Mouse (Mus musculus) left cerebral cortex, postnatal 25 days (tissue): Measurements from ENCODE around the gene Zbtb24. TPM values are rescaled to one million over a fixed set of nuclear protein-coding genes. Genes with fewer than 3 reads are reported as not detected.

Experiments used
- DNase-seq, 2 experiments: peaks; one replicate each; pipeline ENCODE4 v3.0.0; 2022; ENCODE audit warnings: low spot score in 2 of 2, mixed read lengths in 1 of 2
- intact Hi-C: fragments of 180-260 bp; cut with DNase I; formaldehyde crosslinking; loops from one replicate; pipeline ENCODE4 v1.15.1; 2025
- total RNA-seq, 2 experiments: library from RNA; stranded (reverse); gene quantifications; 2 replicates each; pipeline ENCODE4 v1.2.3; 2021

Zbtb24 gene
- total RNA-seq, 2 experiments from 2014 or later = 17.4 to 20.0 TPM

GRCm38 (mm10) chr10:41489294-41489693 lies 39.1 kb downstream of the Zbtb24 start:
- DNase-seq = no peak
- intact Hi-C loops = no loop called here

- DNase-seq = peak; percentile 93 to 96
- intact Hi-C loops = no loop called here
Measured at GRCm38 (mm10) chr10:41489708-41490517, 39.7 kb downstream of the Zbtb24 start, which contains the start of the genes Smpd2 and Ppil6. Smpd2 (minus strand) TSS chr10:41490369. Ppil6 (plus strand) TSS chr10:41490439.

- intact Hi-C loops = no loop called here
- DNase-seq = no peak
Measured at GRCm38 (mm10) chr10:41490518-41490873, 40.3 kb downstream of the Zbtb24 start.

- intact Hi-C loops = no loop called here
- DNase-seq = no peak
Measured at GRCm38 (mm10) chr10:41491111-41491510, 40.9 kb downstream of the Zbtb24 start.

GRCm38 (mm10) chr10:41500941-41501340 lies 50.8 kb downstream of the Zbtb24 start:
- intact Hi-C loops = loop anchor here (10.0 kb wide), 2 partner anchors 46 to 196 kb away; partner anchors contain the start of genes Ak9, Fig4 and Zbtb24
- DNase-seq = peak in 1 of 2 experiments; percentile 61

- DNase-seq = no peak
- intact Hi-C loops = loop anchor here (5.0 to 10.0 kb wide), 3 partner anchors 50 to 498 kb away; partner anchors contain the start of genes Ak9, Fig4 and Zbtb24
Measured at GRCm38 (mm10) chr10:41504996-41505395, 54.8 kb downstream of the Zbtb24 start.

GRCm38 (mm10) chr10:41505446-41505845 lies 55.3 kb downstream of the Zbtb24 start:
- intact Hi-C loops = loop anchor here (5.0 to 10.0 kb wide), 3 partner anchors 51 to 498 kb away; partner anchors contain the start of genes Ak9, Fig4 and Zbtb24
- DNase-seq = peak; percentile 72 to 85

- no peak for DNase-seq
- intact Hi-C loops = loop anchor here (5.0 to 10.0 kb wide), 3 partner anchors 54 to 502 kb away; partner anchors contain the start of genes Ak9, Fig4 and Zbtb24
Measured at GRCm38 (mm10) chr10:41509160-41509559, 59.0 kb downstream of the Zbtb24 start.

GRCm38 (mm10) chr10:41514301-41514700 lies 64.1 kb downstream of the Zbtb24 start:
- no peak for DNase-seq
- intact Hi-C loops = loop anchor here (10.0 kb wide), 2 partner anchors 300 to 780 kb away; no protein-coding TSS in a partner anchor

GRCm38 (mm10) chr10:41514921-41515320 lies 64.7 kb downstream of the Zbtb24 start:
- no peak for DNase-seq
- intact Hi-C loops = loop anchor here (10.0 kb wide), 2 partner anchors 300 to 780 kb away; no protein-coding TSS in a partner anchor

Other genes with a start within 250 kb of the Zbtb24 start
- 10 to 100 TPM; 26.7 to 27.6 TPM for gene Fig4, start 147.1 kb upstream of the Zbtb24 start, total RNA-seq
- under 1 TPM; 0.07 to 0.11 TPM for gene Ak9, start 146.4 kb upstream of the Zbtb24 start, total RNA-seq
- 10 to 100 TPM; 19.5 to 20.2 TPM for gene Mical1, start 25.9 kb downstream of the Zbtb24 start, total RNA-seq
- 10 to 100 TPM; 17.6 to 18.5 TPM for gene Smpd2, start 40.0 kb downstream of the Zbtb24 start, total RNA-seq
- gene Ppil6, start 40.1 kb downstream of the Zbtb24 start, total RNA-seq = 1 to 10 TPM; 7.4 to 9.5 TPM
- gene Cd164, start 69.0 kb downstream of the Zbtb24 start, total RNA-seq = 10 to 100 TPM; 59.5 to 61.3 TPM